In the genomic region with DNA sequence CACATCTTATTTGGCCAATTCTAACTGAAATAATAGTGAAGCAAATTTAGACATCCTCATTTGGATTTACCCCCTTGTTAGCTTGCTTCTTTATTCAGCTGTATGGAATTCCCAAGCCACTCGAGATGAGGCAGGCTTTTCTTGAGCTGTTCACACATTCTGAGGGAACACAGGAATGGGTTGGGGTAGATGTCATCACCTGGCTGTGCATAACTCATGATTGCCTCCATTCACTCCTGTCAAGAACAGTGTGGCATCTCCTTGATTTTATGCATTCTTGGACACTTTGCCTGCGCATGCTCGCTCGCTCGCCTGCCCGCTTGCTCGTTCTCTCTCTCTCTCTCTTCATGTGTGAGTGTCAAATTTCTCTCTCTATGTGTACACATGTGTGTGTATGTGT, we compare ENCODE assay signal across 26 mouse cellular contexts.
DNase-seq lines count a peak whose midpoint lies in the region; ATAC-seq and TF ChIP-seq lines count a peak whose summit lies in the region.
"Had no signal": no experiment of that assay in that cellular context is flagged by ENCODE, and none has a peak within 500 bp of the region (broad histone marks: within the 10 kb centered on the region; RNA-seq: fewer than 3 reads in every experiment).

No protein-coding gene starts in this region.

- 65% methylated on average over 7 of the region's 7 CpGs for WGBS in heart, embryonic 10.5 days
- WGBS in heart, adult 2 months, result 51% methylated on average over 7 of the region's 7 CpGs
- WGBS in heart, embryonic 13.5 days, result 37% methylated on average over 7 of the region's 7 CpGs
- 39% methylated on average over 7 of the region's 7 CpGs for WGBS in heart, embryonic 16.5 days

- no peak for TF ChIP-seq POLR2A in heart, adult 2 months (IDR thresholded peaks at IDR 0.05; ENCODE audit: insufficient read depth, low read depth, low read length)

- H3K4me2 ChIP-seq in heart, embryonic 13.5 days, result peak overlapping the region; percentile 54
- H3K4me2 ChIP-seq in heart, embryonic 16.5 days (ENCODE audit: low read depth, low read length), result peak overlapping the region; percentile 43
- H3K4me2 ChIP-seq: embryonic facial prominence, embryonic 12.5 days; embryonic facial prominence, embryonic 15.5 days; forebrain, embryonic 12.5 days; forebrain, embryonic 15.5 days; hindbrain, embryonic 14.5 days had no signal

- H3K36me3 ChIP-seq in heart, embryonic 10.5 days, result no peaks in the 10 kb centered on the region
- H3K36me3 ChIP-seq in heart, adult 2 months (ENCODE audit: control insufficient read depth, insufficient read depth, low read length), result no peaks in the 10 kb centered on the region
- no peaks in the 10 kb centered on the region for H3K36me3 ChIP-seq in heart, embryonic 13.5 days
- no peaks in the 10 kb centered on the region for H3K36me3 ChIP-seq in heart, embryonic 16.5 days (ENCODE audit: control insufficient read depth, insufficient read depth)
- H3K36me3 ChIP-seq: embryonic facial prominence, embryonic 12.5 days; embryonic facial prominence, embryonic 15.5 days; forebrain, embryonic 12.5 days; forebrain, embryonic 15.5 days; G1E had no signal

- no peak for ATAC-seq in heart, embryonic 13.5 days (ENCODE audit: extremely low read depth, insufficient number of reproducible peaks, low FRiP score, low TSS enrichment)
- 0 out of 2 replicates have a peak, but pooled peaks have one; percentile 53 for ATAC-seq in heart, embryonic 16.5 days (replicated peaks; ENCODE audit: extremely low read depth, insufficient read depth, low FRiP score)
- ATAC-seq: forebrain, embryonic 15.5 days; intestine, postnatal 0 days had no signal

- intact Hi-C loops in heart, adult 2 months (cut with DNase I), result no loop called here
- intact Hi-C loops in heart, postnatal 10 days (cut with DNase I), result no loop called here

- H3K4me3 ChIP-seq in heart, embryonic 10.5 days, result no peak overlapping the region
- no peak overlapping the region for H3K4me3 ChIP-seq in heart, adult 2 months
- no peak overlapping the region for H3K4me3 ChIP-seq in heart, embryonic 13.5 days
- H3K4me3 ChIP-seq in heart, embryonic 16.5 days (ENCODE audit: low read length), result no peak overlapping the region
- H3K4me3 ChIP-seq: embryonic facial prominence, embryonic 12.5 days; embryonic facial prominence, embryonic 15.5 days; forebrain, embryonic 12.5 days; forebrain, embryonic 15.5 days; gastrocnemius, adult 2 months had no signal

- H3K27ac ChIP-seq in heart, embryonic 10.5 days, result peak overlapping the region; percentile 36; the same call in 1 of the 2 replicates
- H3K27ac ChIP-seq in heart, adult 2 months, result no peak overlapping the region
- H3K27ac ChIP-seq in heart, embryonic 13.5 days (replicated peaks), result peak overlapping the region; percentile 65
- H3K27ac ChIP-seq in heart, embryonic 16.5 days (ENCODE audit: low read length), result 0 out of 2 replicates have a peak overlapping the region, but pooled peaks have one; percentile 20
- H3K27ac ChIP-seq: embryonic facial prominence, embryonic 12.5 days; embryonic facial prominence, embryonic 15.5 days; forebrain, embryonic 12.5 days; forebrain, embryonic 15.5 days; gastrocnemius, adult 2 months; hindbrain, embryonic 14.5 days; kidney, postnatal 0 days had no signal

- H3K4me1 ChIP-seq in heart, embryonic 10.5 days, result peaks cover 29% of the 10 kb centered on the region
- no peaks in the 10 kb centered on the region for H3K4me1 ChIP-seq in heart, adult 2 months (ENCODE audit: control insufficient read depth, insufficient read depth, low read length)
- peaks cover 30% of the 10 kb centered on the region for H3K4me1 ChIP-seq in heart, embryonic 13.5 days
- H3K4me1 ChIP-seq in heart, embryonic 16.5 days (ENCODE audit: control insufficient read depth, insufficient read depth, low read length), result peaks cover 18% of the 10 kb centered on the region
- H3K4me1 ChIP-seq: embryonic facial prominence, embryonic 15.5 days had no signal

- TF ChIP-seq CTCF in heart, adult 2 months (IDR thresholded peaks at IDR 0.05), result no peak

- H3K27me3 ChIP-seq in heart, embryonic 10.5 days (ENCODE audit: insufficient read depth, poor library complexity, severe bottlenecking), result no peaks in the 10 kb centered on the region
- no peaks in the 10 kb centered on the region for H3K27me3 ChIP-seq in heart, adult 2 months (ENCODE audit: control insufficient read depth, insufficient read depth, low read length)
- H3K27me3 ChIP-seq in heart, embryonic 13.5 days (replicated peaks), result no peaks in the 10 kb centered on the region
- no peaks in the 10 kb centered on the region for H3K27me3 ChIP-seq in heart, embryonic 16.5 days (ENCODE audit: control insufficient read depth, insufficient read depth, low read length)
- H3K27me3 ChIP-seq: CH12.LX; embryonic facial prominence, embryonic 12.5 days; embryonic facial prominence, embryonic 15.5 days had no signal

- TF ChIP-seq EP300 in heart, adult 2 months (IDR thresholded peaks at IDR 0.05; ENCODE audit: insufficient read depth, low read depth, low read length), result no peak

- H3K9me3 ChIP-seq in heart, embryonic 10.5 days, result no peaks in the 10 kb centered on the region
- H3K9me3 ChIP-seq in heart, embryonic 13.5 days, result no peaks in the 10 kb centered on the region
- H3K9me3 ChIP-seq in heart, embryonic 16.5 days (replicated peaks; ENCODE audit: control insufficient read depth, low read length), result no peaks in the 10 kb centered on the region
- H3K9me3 ChIP-seq: embryonic facial prominence, embryonic 12.5 days; embryonic facial prominence, embryonic 15.5 days; forebrain, embryonic 12.5 days; forebrain, embryonic 15.5 days had no signal

- no peaks in the 10 kb centered on the region for H3K79me2 ChIP-seq in heart, adult 2 months (replicated peaks; ENCODE audit: control insufficient read depth, insufficient read depth, low read length)

- no peak for DNase-seq in heart, embryonic 10.5 days (ENCODE audit: low spot score)
- DNase-seq in heart, adult 2 months, result no peak
- no peak for DNase-seq in heart, adult 8-10 months (ENCODE audit: low spot score)
- DNase-seq in heart, postnatal 10 days, result no peak
- DNase-seq in testis, postnatal 10 days (ENCODE audit: low spot score), result peak; percentile 11
- no peak for DNase-seq in testis, postnatal 14 days (ENCODE audit: low spot score)
- DNase-seq: adrenal gland, adult 2 months; adrenal gland, postnatal 14 days; B cell, adult 2 months; cerebellum, adult 11 months; cerebellum, adult 2 months; cerebellum, adult 9-11 months; gastrocnemius, adult 2 months; gastrocnemius, postnatal 14 days; kidney, adult 2 months had no signal

- H3K9ac ChIP-seq in heart, adult 2 months (ENCODE audit: low read depth, low read length), result no peak overlapping the region
- H3K9ac ChIP-seq in heart, embryonic 13.5 days, result no peak overlapping the region
- H3K9ac ChIP-seq in heart, embryonic 16.5 days (ENCODE audit: low read length), result no peak overlapping the region
- H3K9ac ChIP-seq: embryonic facial prominence, embryonic 12.5 days; embryonic facial prominence, embryonic 15.5 days; forebrain, embryonic 12.5 days; forebrain, embryonic 15.5 days; hindbrain, embryonic 14.5 days had no signal
